Mouse (Mus musculus) myocyte (in vitro differentiated cells): ENCODE data around the gene Gpr156.

Experiments used
- MYOG ChIP-seq, 3 experiments: IDR thresholded peaks; one replicate each; pipeline ENCODE4 v1.6.1; 2011; ENCODE audit warnings: control low read depth in 2 of 3, low read depth in 2 of 3, mild to moderate bottlenecking in 2 of 3; ENCODE audit not compliant: insufficient read length in 2 of 3, control insufficient read depth in 1 of 3, insufficient read depth in 1 of 3
- POLR2A ChIP-seq: IDR thresholded peaks from one replicate; pipeline ENCODE4 v1.6.1; 2011; ENCODE audit warnings: low read depth, mild to moderate bottlenecking, control low read depth, moderate library complexity; ENCODE audit not compliant: insufficient read length
- POLR2AphosphoS2 ChIP-seq: IDR thresholded peaks from one replicate; pipeline ENCODE4 v1.6.1; 2011; ENCODE audit warnings: low read depth, control low read depth; ENCODE audit not compliant: insufficient read length
- SRF ChIP-seq: IDR thresholded peaks from one replicate; pipeline ENCODE4 v1.6.1; 2011; ENCODE audit warnings: low read depth; ENCODE audit not compliant: control insufficient read depth, insufficient read length
- USF1 ChIP-seq: IDR thresholded peaks from one replicate; pipeline ENCODE4 v1.6.1; 2011; ENCODE audit warnings: low read depth, mild to moderate bottlenecking, control low read depth, moderate library complexity

GRCm38 (mm10) chr16:37967415-37967814 lies 51.1 kb downstream of the Gpr156 start:
- no peak for TF ChIP-seq USF1
- TF ChIP-seq POLR2AphosphoS2 = no peak
- TF ChIP-seq POLR2A = no peak
- no peak for TF ChIP-seq SRF
- TF ChIP-seq MYOG (IDR thresholded peaks at IDR 0.05; ENCODE audit: control insufficient read depth in 1 of 3, insufficient read depth in 1 of 3, insufficient read length in 2 of 3, low read depth in 2 of 3) = no peak
